Mouse (Mus musculus): ENCODE results near the gene Zfp119b. TPM values are rescaled to one million over a fixed set of nuclear protein-coding genes. Genes with fewer than 3 reads are reported as not detected.

The Zfp119b gene
- polyA plus RNA-seq, 1 experiment from 2014 or later: 7.1 TPM

DNA sequence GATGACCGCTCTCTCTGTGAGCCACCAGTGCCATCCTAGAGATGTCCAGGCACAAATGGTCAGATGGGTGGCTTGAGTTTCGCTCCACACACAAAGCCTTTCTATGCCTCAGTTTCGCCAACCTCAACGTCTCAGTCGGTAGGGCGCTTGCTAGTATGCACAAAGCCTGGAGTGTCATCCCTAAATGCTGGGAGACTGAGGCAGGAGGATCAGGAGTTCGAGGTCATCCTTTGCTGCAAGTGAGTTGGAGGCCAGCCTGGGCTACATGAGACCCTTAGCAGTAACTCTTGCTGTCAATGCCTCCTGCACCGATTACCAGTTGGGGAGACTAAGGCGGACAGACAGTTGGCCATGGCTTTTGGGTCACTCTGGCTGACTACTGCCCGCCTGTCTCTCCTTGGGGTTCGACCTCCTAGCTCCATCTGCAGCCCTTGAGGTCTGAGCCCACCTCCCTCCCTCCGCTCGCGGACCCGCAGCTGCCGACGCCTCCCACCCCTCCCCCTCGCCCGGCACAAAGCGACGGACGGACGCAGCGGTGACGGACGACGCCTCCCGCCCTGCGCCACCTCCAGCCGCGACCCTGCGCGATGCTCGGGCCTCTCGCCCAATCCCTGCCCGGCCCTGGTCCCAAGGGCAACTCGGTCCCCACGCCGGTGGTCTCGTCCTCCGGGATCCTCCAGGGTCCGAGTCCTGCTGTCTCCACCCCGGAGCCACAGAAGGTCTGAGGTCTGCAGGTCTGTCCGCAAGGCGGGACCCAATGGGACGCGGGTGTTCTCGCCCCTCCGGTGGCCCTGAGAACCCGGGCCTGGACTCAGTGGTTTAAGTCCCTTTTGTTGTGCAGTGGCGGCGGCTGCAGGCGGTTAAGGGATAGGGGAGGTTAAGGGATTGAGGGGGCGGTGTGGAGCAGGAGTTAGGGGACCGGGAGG lies 20.9 kb upstream of the Zfp119b start, which contains the start of gene Shd:
Gene Shd (plus strand): TSS at position 502 of the 926 bp plus-strand sequence.
- H3K4me1 ChIP-seq (ENCODE audit: control insufficient read depth, insufficient read depth, low read length): no peaks in the 10 kb centered on the region
- H3K27ac ChIP-seq (replicated peaks; ENCODE audit: low read depth, low read length): no peak within 1 kb of the TSS
- peaks cover 11% of the 10 kb centered on the region for H3K36me3 ChIP-seq (ENCODE audit: control insufficient read depth, insufficient read depth, low read length)
- peak within 1 kb of the TSS; percentile 76 for H3K9ac ChIP-seq (ENCODE audit: low read length)
- H3K4me3 ChIP-seq (ENCODE audit: low read depth, low read length): peak within 1 kb of the TSS; percentile 56
- H3K27me3 ChIP-seq (ENCODE audit: control insufficient read depth, insufficient read depth, low read length): 0 out of 2 replicates have a peak, but pooled peaks cover 2% of the 10 kb centered on the region
- no peaks in the 10 kb centered on the region for H3K9me3 ChIP-seq (ENCODE audit: control insufficient read depth, low read length)
- WGBS: 8% methylated on average over 54 of the region's 55 CpGs
- H3K4me2 ChIP-seq (ENCODE audit: low read depth, severe bottlenecking): peak within 1 kb of the TSS; percentile 82
- ATAC-seq (ENCODE audit: insufficient number of reproducible peaks, low FRiP score, low TSS enrichment, low read depth) (peak; percentile 49; the same call in 1 of the 2 replicates), DNase-seq (ENCODE audit: low spot score) (peak; percentile 80)

DNA sequence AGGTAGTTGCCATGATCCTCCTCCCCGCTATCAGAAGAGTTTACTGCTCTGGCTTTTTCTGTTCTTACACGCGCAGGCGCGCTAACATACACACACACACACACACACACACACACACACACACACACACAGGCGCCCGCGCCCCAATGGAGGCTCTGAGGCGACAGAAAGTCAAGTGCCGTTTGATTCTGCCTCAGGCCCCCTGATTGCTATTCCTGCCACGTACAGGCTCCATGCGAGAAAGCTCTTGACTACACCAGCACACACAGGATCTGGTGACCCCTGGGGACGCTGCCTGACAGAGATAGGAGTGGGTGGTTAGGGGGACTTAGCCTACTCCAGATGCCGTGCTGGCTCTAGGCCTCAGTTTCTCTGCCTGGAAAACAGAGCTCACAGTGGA lies 20.3 kb upstream of the Zfp119b start:
- H3K36me3 ChIP-seq (ENCODE audit: control insufficient read depth, insufficient read depth, low read length): peaks cover 11% of the 10 kb centered on the region
- WGBS: 56% methylated on average over 14 of the region's 14 CpGs
- DNase-seq (ENCODE audit: low spot score): no peak
- no peak overlapping the region for H3K4me2 ChIP-seq (ENCODE audit: low read depth, severe bottlenecking)
- H3K4me3 ChIP-seq (ENCODE audit: low read depth, low read length): no peak overlapping the region
- H3K9me3 ChIP-seq (ENCODE audit: control insufficient read depth, low read length): no peaks in the 10 kb centered on the region
- no peak for ATAC-seq (ENCODE audit: insufficient number of reproducible peaks, low FRiP score, low TSS enrichment, low read depth)
- 0 out of 2 replicates have a peak, but pooled peaks cover 2% of the 10 kb centered on the region for H3K27me3 ChIP-seq (ENCODE audit: control insufficient read depth, insufficient read depth, low read length)
- H3K9ac ChIP-seq (ENCODE audit: low read length): no peak overlapping the region
- no peak overlapping the region for H3K27ac ChIP-seq (replicated peaks; ENCODE audit: low read depth, low read length)
- H3K4me1 ChIP-seq (ENCODE audit: control insufficient read depth, insufficient read depth, low read length): no peaks in the 10 kb centered on the region

DNA sequence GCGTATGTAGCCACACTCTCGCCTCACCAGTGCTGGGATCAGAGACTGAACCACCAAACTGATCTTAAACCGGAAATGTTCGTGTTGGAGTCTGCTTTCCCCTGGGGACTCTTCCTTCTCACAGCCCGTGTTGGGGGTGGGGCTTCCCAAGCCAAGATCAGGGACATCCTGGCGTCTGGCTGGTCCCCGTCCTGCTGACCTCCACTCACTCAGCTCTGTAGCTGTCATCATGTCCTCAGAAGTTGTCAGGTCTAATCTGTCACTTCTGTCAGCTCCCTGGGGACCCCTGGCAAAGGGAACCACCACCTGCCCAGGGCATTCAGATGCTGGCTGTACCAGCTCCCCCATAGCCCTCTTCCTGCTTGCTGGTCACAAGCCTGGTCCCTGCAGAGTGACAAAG lies 18.9 kb upstream of the Zfp119b start:
- Histone ChIP-seq H3K4me3 (ENCODE audit: low read depth, low read length) (no peak overlapping the region), H3K4me1 (ENCODE audit: control insufficient read depth, insufficient read depth, low read length) (no peaks in the 10 kb centered on the region), H3K9ac (ENCODE audit: low read length) (no peak overlapping the region), H3K9me3 (ENCODE audit: control insufficient read depth, low read length) (no peaks in the 10 kb centered on the region), H3K4me2 (ENCODE audit: low read depth, severe bottlenecking) (no peak overlapping the region), H3K27me3 (ENCODE audit: control insufficient read depth, insufficient read depth, low read length) (0 out of 2 replicates have a peak, but pooled peaks cover 2% of the 10 kb centered on the region), H3K27ac (replicated peaks; ENCODE audit: low read depth, low read length) (no peak overlapping the region), H3K36me3 (ENCODE audit: control insufficient read depth, insufficient read depth, low read length) (peaks cover 17% of the 10 kb centered on the region)
- 67% methylated on average over 7 of the region's 7 CpGs for WGBS
- DNase-seq (ENCODE audit: low spot score) (no peak), ATAC-seq (ENCODE audit: insufficient number of reproducible peaks, low FRiP score, low TSS enrichment, low read depth) (no peak)

DNA sequence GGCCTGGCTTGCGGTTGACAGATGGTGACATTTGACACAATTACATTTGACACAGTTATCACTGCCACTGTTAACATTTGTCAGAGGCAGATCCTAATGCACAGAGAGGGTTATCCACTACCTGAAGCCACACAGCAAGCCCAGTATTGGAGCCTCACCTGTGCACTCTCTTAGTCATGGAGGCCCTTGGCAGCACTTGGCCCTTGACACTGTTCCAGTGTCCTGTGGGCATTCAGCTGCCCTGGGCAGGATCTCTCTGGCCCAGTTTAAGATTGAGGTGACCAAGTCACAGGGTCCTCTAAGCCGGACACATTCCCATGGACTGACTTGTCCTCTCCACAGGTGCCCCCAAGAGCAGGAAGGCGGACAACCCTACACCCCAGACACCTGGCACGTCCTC lies 17.9 kb upstream of the Zfp119b start:
- Histone ChIP-seq H3K36me3 (ENCODE audit: control insufficient read depth, insufficient read depth, low read length) (peaks cover 14% of the 10 kb centered on the region), H3K4me2 (ENCODE audit: low read depth, severe bottlenecking) (no peak overlapping the region), H3K9ac (ENCODE audit: low read length) (no peak overlapping the region), H3K4me3 (ENCODE audit: low read depth, low read length) (no peak overlapping the region), H3K9me3 (ENCODE audit: control insufficient read depth, low read length) (no peaks in the 10 kb centered on the region), H3K27me3 (ENCODE audit: control insufficient read depth, insufficient read depth, low read length) (0 out of 2 replicates have a peak, but pooled peaks cover 2% of the 10 kb centered on the region), H3K27ac (replicated peaks; ENCODE audit: low read depth, low read length) (no peak overlapping the region), H3K4me1 (ENCODE audit: control insufficient read depth, insufficient read depth, low read length) (no peaks in the 10 kb centered on the region)
- no peak for DNase-seq (ENCODE audit: low spot score)
- no peak for ATAC-seq (ENCODE audit: insufficient number of reproducible peaks, low FRiP score, low TSS enrichment, low read depth)
- WGBS: 96% methylated on average over 4 of the region's 4 CpGs

DNA sequence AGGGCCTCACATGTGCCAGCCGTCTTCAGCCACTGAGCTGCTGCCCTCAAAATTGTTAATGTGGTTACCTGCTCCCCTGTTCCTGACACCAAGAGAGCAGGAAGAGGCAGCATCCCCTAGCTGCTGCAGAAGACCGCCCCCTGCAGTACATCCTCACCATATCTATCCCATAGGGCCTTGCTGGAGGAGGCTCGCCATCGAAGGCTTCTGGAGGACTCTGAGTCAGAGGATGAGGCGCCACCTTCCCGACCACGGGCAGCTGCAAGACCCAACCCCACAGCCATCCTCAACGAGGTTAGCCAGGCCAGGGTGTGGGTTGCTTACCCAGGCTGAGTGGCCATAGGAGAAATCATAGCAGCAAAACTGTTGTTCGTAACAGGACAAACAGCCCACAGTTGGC lies 15.7 kb upstream of the Zfp119b start:
- H3K4me3 ChIP-seq (ENCODE audit: low read depth, low read length): no peak overlapping the region
- peaks cover 17% of the 10 kb centered on the region for H3K36me3 ChIP-seq (ENCODE audit: control insufficient read depth, insufficient read depth, low read length)
- H3K4me2 ChIP-seq (ENCODE audit: low read depth, severe bottlenecking): no peak overlapping the region
- 83% methylated on average over 9 of the region's 9 CpGs for WGBS
- no peaks in the 10 kb centered on the region for H3K9me3 ChIP-seq (ENCODE audit: control insufficient read depth, low read length)
- DNase-seq (ENCODE audit: low spot score) (no peak), ATAC-seq (ENCODE audit: insufficient number of reproducible peaks, low FRiP score, low TSS enrichment, low read depth) (no peak)
- H3K27me3 ChIP-seq (ENCODE audit: control insufficient read depth, insufficient read depth, low read length): no peaks in the 10 kb centered on the region
- no peaks in the 10 kb centered on the region for H3K4me1 ChIP-seq (ENCODE audit: control insufficient read depth, insufficient read depth, low read length)
- no peak overlapping the region for H3K27ac ChIP-seq (replicated peaks; ENCODE audit: low read depth, low read length)
- H3K9ac ChIP-seq (ENCODE audit: low read length): no peak overlapping the region

DNA sequence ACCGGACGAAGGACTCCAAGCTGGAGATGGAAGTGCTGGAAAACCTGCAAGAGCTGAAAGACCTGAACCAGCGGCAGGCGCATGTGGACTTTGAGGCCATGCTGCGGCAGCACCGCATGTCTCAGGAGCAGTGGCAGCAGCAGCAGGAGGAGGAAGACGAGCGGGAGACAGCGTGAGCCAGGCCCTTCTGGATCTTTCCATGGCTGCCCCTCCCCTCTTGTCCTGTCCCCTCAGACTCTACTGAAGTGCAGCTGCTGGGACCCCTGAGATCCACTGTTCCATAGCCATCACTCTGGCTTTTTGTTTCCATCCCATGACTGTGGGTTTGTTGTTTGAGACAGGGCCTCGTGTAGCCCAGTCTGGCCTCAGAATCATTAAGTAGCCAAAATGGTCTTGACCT lies 15.2 kb upstream of the Zfp119b start:
- H3K9me3 ChIP-seq (ENCODE audit: control insufficient read depth, low read length): no peaks in the 10 kb centered on the region
- ATAC-seq (ENCODE audit: insufficient number of reproducible peaks, low FRiP score, low TSS enrichment, low read depth) (no peak), DNase-seq (ENCODE audit: low spot score) (no peak)
- no peak overlapping the region for H3K27ac ChIP-seq (replicated peaks; ENCODE audit: low read depth, low read length)
- H3K4me3 ChIP-seq (ENCODE audit: low read depth, low read length): no peak overlapping the region
- no peaks in the 10 kb centered on the region for H3K27me3 ChIP-seq (ENCODE audit: control insufficient read depth, insufficient read depth, low read length)
- no peaks in the 10 kb centered on the region for H3K4me1 ChIP-seq (ENCODE audit: control insufficient read depth, insufficient read depth, low read length)
- peaks cover 17% of the 10 kb centered on the region for H3K36me3 ChIP-seq (ENCODE audit: control insufficient read depth, insufficient read depth, low read length)
- WGBS: 90% methylated on average over 10 of the region's 10 CpGs
- H3K9ac ChIP-seq (ENCODE audit: low read length): no peak overlapping the region
- no peak overlapping the region for H3K4me2 ChIP-seq (ENCODE audit: low read depth, severe bottlenecking)

DNA sequence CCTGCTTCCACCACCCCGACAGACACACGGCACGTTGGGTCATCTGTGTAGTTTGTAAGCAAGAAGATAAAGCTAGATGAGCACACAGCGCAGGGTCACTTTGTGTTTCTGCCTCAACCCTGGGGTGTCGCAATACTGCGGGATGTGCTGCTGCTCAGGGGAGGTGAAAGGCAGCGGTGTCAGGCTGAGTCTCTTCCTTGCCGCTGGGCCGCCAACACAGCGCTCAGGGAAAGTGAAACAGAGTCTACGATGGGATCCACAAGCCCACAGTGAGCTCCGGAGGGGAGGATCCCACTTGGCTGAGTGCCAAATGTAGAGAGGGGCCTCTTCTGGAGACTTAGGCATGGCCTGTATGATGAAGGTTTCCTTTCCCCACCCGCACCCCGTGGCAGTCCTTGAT lies 13.9 kb upstream of the Zfp119b start:
- Histone ChIP-seq H3K9me3 (ENCODE audit: control insufficient read depth, low read length) (no peaks in the 10 kb centered on the region), H3K36me3 (ENCODE audit: control insufficient read depth, insufficient read depth, low read length) (peaks cover 17% of the 10 kb centered on the region), H3K27me3 (ENCODE audit: control insufficient read depth, insufficient read depth, low read length) (no peaks in the 10 kb centered on the region), H3K4me3 (ENCODE audit: low read depth, low read length) (no peak overlapping the region), H3K4me1 (ENCODE audit: control insufficient read depth, insufficient read depth, low read length) (no peaks in the 10 kb centered on the region), H3K9ac (ENCODE audit: low read length) (no peak overlapping the region), H3K27ac (replicated peaks; ENCODE audit: low read depth, low read length) (no peak overlapping the region), H3K4me2 (ENCODE audit: low read depth, severe bottlenecking) (no peak overlapping the region)
- whole genome bisulfite sequencing: 92% methylated on average over 14 of the region's 14 CpGs
- DNase-seq (ENCODE audit: low spot score): no peak
- no peak for ATAC-seq (ENCODE audit: insufficient number of reproducible peaks, low FRiP score, low TSS enrichment, low read depth)

DNA sequence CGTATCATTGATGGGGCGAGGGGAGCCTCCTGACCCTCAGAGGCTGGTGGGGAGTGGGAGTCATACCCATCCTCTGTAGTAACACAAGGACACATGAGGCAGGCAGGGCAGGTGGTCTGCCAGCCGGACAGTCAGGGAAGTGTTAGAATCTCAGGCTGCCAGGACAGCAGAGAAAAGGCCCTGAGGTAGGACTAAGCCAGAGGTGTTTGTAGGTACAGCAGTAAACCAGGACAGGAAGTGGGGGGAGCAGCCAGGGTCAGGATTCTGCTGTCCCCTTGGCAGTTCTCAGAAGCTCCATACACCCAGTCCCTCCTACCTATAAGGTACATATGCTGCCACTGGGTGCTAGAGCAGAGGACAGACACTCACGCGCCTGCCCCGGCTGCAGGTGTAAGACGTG lies 12.3 kb upstream of the Zfp119b start:
- H3K9me3 ChIP-seq (ENCODE audit: control insufficient read depth, low read length): no peaks in the 10 kb centered on the region
- no peak for ATAC-seq (ENCODE audit: insufficient number of reproducible peaks, low FRiP score, low TSS enrichment, low read depth)
- no peak overlapping the region for H3K4me2 ChIP-seq (ENCODE audit: low read depth, severe bottlenecking)
- H3K36me3 ChIP-seq (ENCODE audit: control insufficient read depth, insufficient read depth, low read length): peaks cover 11% of the 10 kb centered on the region
- H3K4me3 ChIP-seq (ENCODE audit: low read depth, low read length): no peak overlapping the region
- no peaks in the 10 kb centered on the region for H3K27me3 ChIP-seq (ENCODE audit: control insufficient read depth, insufficient read depth, low read length)
- no peak overlapping the region for H3K9ac ChIP-seq (ENCODE audit: low read length)
- DNase-seq (ENCODE audit: low spot score): no peak
- H3K27ac ChIP-seq (replicated peaks; ENCODE audit: low read depth, low read length): no peak overlapping the region
- WGBS: 94% methylated on average over 7 of the region's 7 CpGs
- no peaks in the 10 kb centered on the region for H3K4me1 ChIP-seq (ENCODE audit: control insufficient read depth, insufficient read depth, low read length)

Data from limb, embryonic 11.5 days (tissue).